Mouse (Mus musculus) spleen, postnatal 14 days (tissue): ENCODE data around the gene Gas6.

Source experiments
- DNase-seq, 2 experiments: peaks; one replicate each; pipeline ENCODE4 v3.0.0; 2021 to 2022; ENCODE audit warnings: low spot score in 2 of 2

Gene Gas6

DNA sequence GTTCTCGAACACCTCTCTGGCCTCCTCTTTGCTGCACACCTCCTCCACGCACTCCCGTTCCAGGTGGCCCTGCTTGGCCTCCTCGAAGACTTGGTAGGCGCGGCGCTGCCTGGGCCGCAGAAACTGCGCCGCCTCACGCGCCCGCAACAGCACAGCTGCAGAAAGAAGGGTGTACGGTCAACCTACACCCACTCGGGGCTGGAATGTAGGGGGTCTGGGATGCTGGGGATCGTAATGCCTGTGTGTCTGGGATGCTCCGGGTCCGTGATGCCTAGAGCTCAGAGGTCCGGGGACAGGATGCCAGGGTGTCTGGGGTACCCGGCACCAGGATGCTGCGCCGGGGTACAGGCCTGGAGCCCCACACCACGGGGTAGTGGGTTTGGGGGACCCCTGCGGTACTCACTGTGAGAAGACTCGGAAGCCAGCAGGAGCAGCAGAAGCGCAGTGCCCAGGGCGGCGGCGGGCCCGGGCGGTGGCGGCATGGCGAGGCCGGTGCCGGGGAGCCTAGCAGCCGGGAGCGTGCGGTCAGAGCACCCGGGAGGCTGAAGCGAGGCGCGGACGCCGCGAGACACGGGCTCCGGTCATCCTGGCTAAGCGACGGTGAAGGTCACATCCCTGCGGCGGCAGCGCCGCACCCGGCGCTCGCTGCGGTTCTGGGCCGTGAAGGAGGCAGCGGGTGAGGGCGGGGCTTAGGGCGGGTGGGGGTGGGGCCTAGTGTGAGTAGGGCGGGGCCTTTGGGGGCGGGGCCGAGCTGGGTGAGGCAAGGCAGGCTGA is at the start of gene Gas6:
Gas6 (minus strand) TSS at position 633 of the 774 bp plus-strand sequence.
- DNase-seq = no peak

DNA sequence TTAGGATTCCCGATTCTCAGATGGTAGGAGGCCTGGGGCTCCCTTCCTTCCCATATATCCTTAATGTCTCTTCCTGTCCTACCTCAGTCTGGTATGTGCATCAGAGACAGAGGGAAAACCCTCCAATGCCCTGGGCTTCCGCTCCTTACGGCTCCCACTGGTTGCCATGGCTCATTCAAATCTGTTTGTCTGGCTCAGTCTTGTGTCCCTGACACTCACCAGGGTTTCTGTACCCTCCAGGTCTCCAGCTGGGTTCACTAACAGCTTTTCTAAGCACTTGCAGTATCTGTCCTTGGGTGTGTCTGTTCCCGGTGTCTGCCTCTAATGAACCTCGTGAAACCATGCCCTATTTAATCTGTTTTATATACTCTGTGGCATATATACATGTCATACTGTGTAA is 47.2 kb upstream of the Gas6 start:
- no peak for DNase-seq

DNA sequence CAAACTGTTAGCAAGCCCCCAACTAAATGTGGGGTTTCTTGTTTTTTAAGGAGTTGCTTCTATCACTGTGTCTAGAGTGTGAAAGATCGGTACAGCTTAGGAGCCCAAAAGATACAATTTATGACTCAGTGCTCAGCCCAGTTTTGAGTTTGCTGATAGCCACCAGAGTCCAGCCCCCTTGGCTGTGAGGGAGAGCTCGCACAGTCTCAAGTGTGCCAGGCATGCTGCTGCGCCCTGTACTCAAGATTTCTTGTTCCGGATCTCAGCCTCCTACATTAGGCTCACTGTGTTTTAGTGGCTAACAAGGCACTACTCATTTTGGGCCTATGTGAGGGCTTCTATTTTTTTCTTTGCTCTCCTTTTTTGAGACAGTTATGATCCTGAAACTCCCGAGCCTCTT is 45.8 kb upstream of the Gas6 start:
- no peak for DNase-seq

DNA sequence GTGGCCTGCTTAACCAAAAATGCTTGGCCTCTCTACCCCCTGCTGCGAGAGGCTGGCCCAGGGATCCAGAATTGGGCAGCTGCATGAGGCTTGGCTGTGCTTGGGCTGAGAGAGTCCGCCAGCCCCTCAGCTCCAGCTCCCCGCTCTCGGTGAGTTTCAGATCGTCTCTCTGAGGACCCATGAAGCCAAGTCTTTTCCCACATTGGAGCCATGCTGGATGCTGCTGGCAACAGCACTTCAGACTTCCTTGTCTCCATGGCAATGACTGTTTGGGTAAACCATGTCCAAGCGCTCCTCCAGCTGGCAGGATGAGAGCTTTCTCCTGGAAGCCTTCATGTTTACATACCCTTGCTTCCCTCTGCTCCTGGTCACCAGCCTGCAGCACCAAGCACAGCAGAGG is 44.5 kb upstream of the Gas6 start:
- DNase-seq = no peak

DNA sequence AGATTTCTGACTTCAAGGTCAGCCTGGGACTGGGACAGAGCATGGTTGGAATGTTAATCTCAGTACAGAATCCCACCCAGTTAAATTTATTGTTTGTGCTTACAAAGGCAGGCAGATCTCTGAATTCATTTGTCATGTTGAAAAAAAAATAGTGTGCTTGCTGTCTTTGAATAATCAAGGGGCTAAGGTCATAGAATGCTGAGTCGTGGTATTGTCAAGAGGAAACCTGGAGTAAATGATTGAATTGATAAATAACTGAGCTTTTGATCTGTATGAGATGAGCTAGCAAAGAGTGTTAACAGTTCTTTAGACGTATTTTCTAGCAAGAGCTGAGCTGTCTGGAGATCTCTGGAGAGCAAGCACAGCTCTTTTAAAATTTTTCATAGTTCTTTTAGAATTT is 42.8 kb upstream of the Gas6 start:
- DNase-seq = no peak

DNA sequence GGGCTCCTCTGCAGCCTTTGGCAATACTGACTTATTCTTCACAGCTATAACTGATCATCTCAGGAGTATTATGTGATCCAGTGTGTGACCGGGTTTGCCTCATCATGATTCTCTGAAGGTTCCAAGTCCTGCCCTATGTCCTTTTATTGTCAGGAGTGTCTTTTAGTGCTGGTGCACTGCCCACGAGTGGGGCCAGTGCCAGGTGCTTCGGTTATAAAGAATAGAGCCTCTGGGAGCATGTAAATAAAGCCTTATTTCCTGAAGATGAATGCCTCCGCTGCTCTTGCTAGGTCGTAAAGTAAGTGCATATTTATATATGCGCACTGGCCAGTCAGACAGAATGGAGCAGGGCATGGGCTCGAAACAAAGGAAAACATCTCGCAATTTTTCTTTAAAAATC is 38.8 kb upstream of the Gas6 start:
- no peak for DNase-seq

DNA sequence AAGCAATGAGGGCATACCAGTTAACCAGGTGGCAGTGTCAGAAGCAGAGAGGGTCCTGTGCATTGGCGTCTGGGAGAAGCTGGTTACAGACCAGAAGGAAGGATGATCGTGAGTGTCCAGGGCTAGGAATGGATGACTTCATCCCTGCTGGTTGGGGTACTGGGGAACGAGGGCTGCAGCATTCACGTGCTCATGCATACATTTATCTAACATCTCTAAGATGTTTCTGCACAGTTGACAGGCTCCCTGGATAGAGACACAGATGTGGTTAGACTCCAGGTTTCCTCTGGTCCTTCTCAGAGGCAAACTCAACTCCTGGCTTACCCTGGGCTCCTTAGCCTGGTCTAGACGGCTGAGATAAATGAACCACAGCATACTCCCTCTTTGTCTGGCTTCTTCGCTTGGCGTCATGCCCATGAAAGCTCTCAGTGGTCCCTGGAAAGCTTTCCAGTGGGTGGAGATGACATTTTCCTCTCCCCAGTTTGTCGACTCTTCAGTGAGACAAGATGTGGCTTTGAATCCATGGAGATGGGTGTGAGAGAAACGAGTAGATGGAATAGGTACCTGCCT is 37.4 kb upstream of the Gas6 start:
- DNase-seq = no peak

DNA sequence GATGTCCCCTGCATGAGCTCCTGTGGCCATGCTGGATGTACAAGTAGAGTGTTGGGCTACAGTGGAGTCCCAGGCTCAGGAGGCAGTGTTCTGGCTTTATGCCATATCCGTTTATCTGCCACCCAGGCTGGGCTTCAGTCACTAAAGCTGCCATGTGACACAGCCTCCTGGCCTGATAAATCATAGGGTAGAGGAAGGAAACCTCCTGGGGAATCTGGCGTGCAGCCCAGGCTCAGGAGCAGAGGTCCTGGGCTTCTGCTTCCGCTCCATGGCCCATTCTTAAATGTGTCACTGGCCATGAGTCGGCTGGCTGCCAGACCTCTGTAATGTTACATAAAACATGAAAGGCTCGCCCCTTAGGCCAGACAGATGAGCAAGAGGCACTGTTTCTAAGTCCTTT is 36.7 kb upstream of the Gas6 start:
- DNase-seq = peak in 1 of 2 experiments; percentile 31

DNA sequence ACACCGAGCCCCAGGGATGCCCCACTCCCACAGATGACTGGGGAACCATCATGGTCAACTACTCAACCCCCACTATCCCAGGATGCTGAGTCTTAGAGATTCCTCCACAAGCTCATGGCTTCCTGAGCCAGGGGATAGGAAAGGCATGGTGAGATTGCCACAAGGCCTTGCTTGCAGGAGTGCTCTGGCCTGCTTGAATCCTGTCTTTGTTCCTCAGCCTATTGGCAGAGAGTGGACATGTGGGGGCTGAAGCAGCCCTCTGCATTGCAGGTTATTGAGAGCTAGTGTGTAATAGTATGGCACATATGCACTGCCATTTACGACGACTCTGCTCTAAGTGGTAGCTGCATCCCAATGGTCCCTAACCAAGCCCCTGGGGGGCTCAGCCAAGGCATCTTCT is 36.1 kb upstream of the Gas6 start:
- DNase-seq = no peak

DNA sequence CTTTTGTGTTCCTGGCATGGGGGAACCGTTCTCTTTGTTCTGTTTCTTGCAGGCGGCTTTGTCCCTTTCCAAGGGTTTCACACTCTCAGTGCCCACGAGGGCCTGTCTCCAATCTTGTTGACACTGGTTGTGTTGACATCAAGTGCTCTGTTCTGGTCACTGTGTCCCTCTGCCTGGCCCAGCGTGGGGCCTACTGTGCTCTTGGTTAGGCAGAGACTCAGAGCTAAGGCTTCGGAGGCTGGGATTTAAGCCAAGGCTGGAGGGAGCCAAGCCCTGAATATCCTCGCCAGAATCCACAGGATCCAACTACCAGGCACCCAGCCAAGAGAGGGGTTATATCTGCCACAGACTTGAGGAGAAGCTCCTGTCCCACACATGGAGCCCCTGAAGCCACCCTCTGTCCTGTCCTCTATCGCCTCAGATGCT is 35.6 kb upstream of the Gas6 start:
- DNase-seq = no peak

DNA sequence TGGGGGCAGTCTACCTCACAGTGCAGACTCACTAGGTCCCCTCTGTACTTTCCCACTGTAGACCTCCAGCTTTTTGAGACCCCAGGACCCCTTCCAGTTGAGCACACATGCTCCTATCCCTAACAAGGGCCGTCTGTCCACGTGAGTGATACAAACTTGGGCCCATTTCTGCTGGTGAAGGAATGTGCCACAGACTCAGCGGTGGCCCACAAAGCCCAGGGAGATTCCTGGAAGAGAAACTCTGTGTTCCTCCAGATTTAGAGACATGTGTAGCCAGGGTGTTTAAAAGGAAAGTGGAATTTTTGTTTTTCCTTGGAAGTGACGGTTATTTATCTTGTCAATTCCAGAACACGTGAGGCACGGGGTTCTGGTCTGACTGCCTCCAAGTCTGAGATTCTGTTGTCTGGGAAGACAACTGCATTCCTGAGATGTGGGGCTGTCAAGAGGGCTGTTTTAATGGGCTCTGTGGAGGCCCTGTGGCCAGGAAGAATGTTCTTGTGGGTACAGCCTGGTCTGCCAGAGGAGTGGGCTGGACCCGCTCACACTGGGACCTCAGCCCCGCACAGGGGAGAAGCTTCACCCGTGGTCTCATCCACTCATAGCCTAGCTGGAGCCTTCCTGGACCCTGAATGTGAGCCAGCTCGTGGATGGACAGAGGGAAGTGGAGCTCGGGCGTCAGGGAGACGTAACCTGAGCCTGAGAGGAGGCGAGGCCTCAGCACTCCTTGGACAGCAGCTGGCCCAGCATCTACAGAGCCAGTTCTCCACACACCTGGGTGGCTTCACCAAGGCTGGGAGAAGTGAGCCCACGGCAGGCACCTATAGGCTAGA is 34.9 kb upstream of the Gas6 start:
- no peak for DNase-seq

DNA sequence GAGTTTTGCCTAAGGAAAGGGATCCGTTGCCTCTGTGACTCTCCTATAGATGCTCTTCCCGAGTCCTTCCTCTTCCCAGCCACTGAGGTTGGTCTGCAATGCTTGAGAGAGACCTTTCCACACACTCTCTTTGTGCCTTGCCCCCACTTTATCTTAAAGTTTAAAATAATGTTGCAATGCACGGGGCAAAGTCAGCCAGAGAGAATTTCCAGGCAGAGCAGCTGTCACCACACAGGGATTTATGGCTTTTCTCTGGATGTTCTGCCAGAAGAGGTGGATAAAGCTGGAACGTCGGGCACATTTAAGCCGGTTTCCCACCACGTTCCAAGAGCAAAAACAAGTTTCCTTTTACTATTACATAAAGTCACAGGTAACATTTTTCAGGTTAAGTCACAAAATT is 27.1 kb upstream of the Gas6 start:
- DNase-seq = no peak

DNA sequence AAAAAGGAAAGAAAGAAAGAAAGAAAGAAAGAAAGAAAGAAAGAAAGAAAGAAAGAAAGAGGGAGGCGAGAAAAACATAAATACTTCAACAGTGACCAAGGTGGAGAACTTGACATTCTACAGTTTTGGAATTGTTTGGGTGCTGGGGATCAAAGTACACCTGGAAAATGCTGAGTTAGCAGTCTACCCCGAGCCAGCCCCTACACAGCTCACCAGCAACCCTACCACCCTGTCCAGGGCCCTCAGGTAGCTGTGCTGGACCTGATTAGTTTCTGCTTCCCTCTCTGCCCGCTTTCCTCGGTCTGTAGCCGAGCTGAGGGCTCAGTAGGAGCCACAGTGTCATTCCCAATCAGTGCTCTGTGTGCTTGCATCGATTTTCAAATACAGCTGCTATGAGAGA is 26.1 kb upstream of the Gas6 start:
- no peak for DNase-seq

DNA sequence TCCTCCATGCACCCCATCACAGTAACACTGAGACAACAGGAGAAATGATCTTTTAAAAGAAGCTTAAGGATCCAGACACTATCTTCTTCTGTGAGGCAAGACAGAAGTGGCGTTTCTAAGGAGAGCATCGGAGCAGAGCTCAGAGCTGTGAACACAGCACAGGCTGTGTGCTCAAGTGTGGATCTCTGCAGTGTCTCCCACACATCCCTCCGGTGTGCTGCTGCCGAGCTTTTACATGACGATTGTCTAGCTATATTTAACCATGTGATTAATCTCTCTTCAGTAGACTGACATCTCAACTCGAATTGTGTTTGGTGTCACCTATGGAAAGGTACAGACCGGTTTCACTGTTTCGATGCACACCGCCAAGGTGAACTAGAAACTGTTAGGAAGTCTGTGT is 25.2 kb upstream of the Gas6 start:
- no peak for DNase-seq

DNA sequence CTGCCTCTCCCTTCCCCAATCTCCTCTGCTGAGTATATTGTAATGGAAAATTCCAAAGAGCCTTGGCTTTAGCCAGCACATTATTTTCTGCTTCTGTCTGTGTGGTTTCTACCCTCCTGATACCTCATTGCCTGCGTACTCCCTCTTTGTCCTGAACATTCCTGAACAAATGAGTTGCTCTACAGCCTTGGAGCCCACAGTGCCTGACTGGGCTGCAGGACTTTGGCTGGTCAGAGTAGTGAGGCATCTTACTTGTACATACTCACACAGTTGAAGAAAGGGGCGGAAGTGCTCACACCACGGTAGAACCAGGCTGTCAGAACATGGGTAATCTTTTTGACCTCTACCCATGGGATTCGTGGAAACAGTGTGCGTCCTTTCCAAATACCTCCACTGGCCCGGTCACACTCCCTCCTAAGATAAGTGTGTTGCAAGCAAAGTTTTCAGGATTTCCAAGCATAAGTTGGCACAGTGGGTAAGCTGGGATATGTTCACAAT is 23.0 kb upstream of the Gas6 start:
- DNase-seq = no peak

DNA sequence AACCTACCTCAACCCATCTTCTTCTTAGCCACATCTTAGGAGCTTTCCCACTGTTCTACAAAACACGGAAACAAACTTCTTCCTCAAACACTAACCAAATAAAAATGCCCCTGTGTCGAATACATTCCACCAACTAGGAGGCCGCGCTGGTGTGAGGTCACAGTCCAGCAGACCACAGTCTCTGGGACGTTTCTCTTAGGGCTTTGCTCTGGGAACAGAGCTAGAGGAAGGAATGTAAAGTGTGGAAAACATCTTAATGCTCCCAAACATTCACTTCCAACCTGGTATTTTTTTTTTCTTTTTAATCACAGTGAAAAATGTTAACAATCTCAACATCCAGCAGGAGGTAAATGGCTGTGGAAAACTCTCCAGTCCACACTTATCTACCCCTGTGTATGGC is 22.4 kb upstream of the Gas6 start:
- no peak for DNase-seq

DNA sequence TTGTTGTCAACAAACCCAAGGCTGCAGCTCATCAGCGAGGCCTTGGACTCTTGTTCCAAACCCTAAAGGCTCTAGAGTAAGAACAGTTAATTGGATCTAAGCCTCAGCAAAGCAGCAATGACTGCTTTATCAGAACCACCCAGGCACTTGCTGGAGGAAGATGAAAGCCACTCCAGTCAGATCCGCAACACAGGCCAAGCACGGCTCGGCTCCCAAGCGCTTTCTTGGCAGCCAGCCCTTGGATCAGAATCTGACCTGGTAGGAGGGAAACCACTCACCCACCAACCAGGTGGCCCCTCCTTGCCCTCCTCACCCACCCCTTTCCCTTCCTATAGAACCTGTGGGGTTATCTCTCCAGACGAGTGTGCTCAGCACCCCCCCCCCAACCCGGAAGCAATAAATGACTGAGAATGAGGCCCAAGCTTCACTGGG is 21.7 kb upstream of the Gas6 start:
- DNase-seq = no peak

DNA sequence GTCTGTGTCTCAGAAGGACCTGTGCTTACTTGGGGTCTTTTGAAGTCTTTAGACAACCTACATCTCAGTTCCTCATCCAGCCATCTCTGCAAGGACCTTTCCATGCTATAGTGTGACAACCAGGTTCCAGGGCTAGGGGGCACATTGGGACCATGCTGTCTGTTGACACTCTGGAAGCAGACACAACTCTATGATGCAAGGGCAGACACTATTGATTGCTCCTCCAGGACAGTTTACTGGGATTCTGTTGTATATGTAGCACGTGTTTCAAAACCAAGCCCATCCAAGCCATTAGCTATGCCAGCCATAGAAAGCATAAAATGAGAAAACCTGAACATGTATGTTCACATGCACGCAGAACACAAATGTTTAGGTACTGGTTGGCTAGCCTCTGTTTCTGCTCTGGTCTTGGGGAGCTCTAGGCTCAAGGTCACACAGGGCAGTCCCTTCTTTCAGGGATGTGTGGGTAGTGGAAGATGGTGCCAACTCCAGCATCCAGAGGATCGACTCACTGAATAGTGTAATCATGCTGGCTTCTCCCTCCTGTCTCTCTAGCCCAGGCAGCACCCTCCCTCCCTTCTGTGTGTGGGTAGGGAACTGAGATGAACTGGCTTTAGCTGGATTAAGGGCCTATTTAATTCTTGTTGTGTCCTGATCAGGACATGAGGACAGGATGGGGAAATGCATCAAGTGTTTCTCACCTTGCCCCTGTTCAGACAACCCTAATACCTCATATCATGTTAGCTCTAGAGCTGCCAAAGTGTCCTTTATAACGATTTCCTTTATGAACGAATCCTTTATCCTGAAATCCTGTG is 19.5 kb upstream of the Gas6 start:
- DNase-seq = no peak

DNA sequence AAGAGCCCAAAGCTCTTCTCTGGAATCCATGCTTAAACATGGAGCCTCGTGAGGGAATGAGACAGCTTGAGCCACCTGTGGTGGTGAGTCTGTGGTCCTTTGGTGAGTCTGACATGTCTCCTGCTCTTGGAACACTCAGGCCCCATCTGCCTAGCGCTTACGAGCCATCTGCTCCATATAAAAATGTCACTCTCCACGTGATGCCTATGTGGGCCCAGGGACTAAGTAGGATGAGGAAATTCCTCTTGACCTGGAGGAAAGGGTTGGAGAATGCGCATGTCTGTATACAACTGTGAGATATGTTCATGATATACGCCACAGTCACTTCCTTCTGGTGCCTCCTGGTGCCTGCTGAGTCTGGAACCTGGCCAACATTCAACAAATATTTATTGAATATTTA is 18.4 kb upstream of the Gas6 start:
- DNase-seq = no peak

DNA sequence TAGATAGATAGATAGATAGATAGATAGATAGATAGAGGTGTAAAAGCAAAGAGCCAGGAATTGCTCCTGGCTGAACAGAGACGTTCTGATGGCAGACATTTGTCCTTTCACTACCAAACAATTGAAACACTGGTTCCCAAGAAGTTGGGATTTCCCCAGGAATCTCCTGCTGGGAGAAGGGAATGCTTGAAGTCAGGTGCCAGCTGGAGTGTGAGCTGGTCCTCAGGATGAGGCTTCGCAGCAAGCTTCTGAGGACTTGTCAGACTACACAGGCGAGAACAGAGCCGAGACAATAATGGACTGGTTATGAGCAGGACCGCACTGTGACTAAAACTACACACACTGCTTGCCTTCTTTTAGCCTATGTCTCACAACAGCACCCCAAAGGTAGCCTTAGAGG is 17.7 kb upstream of the Gas6 start:
- DNase-seq = no peak

DNA sequence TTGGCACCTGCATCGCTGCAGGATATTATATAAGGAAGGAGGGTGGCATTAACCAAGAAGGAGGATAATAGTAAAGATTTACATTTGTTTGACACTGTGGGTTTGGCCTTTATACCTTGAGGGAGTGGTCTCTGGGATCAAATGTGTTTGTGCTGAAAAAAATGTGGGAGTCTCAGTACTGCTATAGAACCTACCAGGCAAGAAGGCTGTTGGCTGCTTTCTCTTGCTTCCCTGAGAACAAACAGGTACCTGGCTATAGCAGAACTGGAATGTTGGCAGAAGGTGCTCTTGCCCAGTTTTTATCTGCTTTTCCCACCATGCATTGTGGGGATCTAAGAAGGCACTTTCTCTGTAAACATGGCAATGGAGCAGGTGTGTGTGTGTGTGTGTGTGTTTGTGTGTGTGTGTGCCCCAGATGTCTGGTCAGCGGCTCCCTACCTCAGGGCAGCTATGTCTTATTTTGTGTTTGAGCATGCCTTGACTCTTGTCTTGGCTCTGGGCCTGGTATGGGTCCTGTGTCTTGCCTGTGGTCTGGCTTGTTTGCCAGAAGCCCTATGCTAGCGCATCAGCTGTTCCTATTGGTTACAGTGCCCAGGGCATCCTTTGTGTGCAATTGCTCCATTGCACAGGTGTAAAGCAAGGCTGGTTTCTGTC is 13.1 kb upstream of the Gas6 start:
- DNase-seq = no peak
